Mouse (Mus musculus) liver, embryonic 11.5 days (tissue): ENCODE results near the gene Ewsr1. TPM values are rescaled to one million over a fixed set of nuclear protein-coding genes. Genes with fewer than 3 reads are reported as not detected.

Experiments
- ATAC-seq: fragments of 200-750 bp; cut with Nextera tagmentation; replicated peaks from 2 replicates; pipeline ENCODE4 v1.8.0; 2017; ENCODE audit warnings: moderate number of reproducible peaks, mild to moderate bottlenecking, moderate TSS enrichment, moderate library complexity; ENCODE audit not compliant: low FRiP score
- DNase-seq: peaks from one replicate; pipeline ENCODE4 v3.0.0-alpha.2; 2017; ENCODE audit warnings: low spot score
- H3K27ac ChIP-seq: fragments of 300-500 bp; sonication (generic); 2 replicates; pipeline ENCODE4 v1.5.1; 2014; ENCODE audit warnings: mild to moderate bottlenecking, low read depth, low read length, control low read depth
- H3K27me3 ChIP-seq: fragments of 300-500 bp; sonication (generic); replicated peaks from 2 replicates; pipeline ENCODE4 v1.6.1; 2014; ENCODE audit warnings: low read length, mixed read lengths; ENCODE audit not compliant: control insufficient read depth, insufficient read depth
- H3K36me3 ChIP-seq: fragments of 300-500 bp; sonication (generic); 2 replicates; pipeline ENCODE4 v1.6.1; 2014; ENCODE audit warnings: mild to moderate bottlenecking, low read length, moderate library complexity, mixed read lengths; ENCODE audit not compliant: control insufficient read depth, insufficient read depth
- H3K4me1 ChIP-seq: fragments of 300-500 bp; sonication (generic); replicated peaks from 2 replicates; pipeline ENCODE4 v1.6.1; 2014; ENCODE audit warnings: low read length, mixed read lengths; ENCODE audit not compliant: control insufficient read depth, insufficient read depth
- H3K4me2 ChIP-seq: fragments of 300-500 bp; sonication (generic); 2 replicates; pipeline ENCODE4 v1.6.1; 2014; ENCODE audit warnings: mild to moderate bottlenecking, control low read depth, moderate library complexity
- H3K4me3 ChIP-seq: fragments of 300-500 bp; sonication (generic); 2 replicates; pipeline ENCODE4 v1.5.1; 2014; ENCODE audit warnings: low read depth, low read length, control low read depth
- H3K9ac ChIP-seq: fragments of 300-500 bp; sonication (generic); 2 replicates; pipeline ENCODE4 v1.6.1; 2014; ENCODE audit warnings: low read depth, low read length, control low read depth
- H3K9me3 ChIP-seq: fragments of 300-500 bp; sonication (generic); 2 replicates; pipeline ENCODE4 v1.6.1; 2016; ENCODE audit warnings: low read length, inconsistent platforms, mixed read lengths; ENCODE audit not compliant: control insufficient read depth
- WGBS: fragments of 180-500 bp; shearing (Covaris S2); extraction: QIAGEN DNeasy Blood & Tissue Kit; methylation state at CpG from one replicate; pipeline ENCODE4 v1.1.7; 2014; 5-methylcytosine and 5-hydroxymethylcytosine counted together
- polyA plus RNA-seq: library from polyadenylated mRNA; unstranded; fragments of >200 nt; fragmentation: Nextera tagmentation; extraction: Ambion mirVana; gene quantifications from 2 replicates; pipeline ENCODE4 v1.2.1, GENCODE M21; 2014

Ewsr1 gene
- polyA plus RNA-seq, 1 experiment from 2014 or later = 367 TPM

DNA sequence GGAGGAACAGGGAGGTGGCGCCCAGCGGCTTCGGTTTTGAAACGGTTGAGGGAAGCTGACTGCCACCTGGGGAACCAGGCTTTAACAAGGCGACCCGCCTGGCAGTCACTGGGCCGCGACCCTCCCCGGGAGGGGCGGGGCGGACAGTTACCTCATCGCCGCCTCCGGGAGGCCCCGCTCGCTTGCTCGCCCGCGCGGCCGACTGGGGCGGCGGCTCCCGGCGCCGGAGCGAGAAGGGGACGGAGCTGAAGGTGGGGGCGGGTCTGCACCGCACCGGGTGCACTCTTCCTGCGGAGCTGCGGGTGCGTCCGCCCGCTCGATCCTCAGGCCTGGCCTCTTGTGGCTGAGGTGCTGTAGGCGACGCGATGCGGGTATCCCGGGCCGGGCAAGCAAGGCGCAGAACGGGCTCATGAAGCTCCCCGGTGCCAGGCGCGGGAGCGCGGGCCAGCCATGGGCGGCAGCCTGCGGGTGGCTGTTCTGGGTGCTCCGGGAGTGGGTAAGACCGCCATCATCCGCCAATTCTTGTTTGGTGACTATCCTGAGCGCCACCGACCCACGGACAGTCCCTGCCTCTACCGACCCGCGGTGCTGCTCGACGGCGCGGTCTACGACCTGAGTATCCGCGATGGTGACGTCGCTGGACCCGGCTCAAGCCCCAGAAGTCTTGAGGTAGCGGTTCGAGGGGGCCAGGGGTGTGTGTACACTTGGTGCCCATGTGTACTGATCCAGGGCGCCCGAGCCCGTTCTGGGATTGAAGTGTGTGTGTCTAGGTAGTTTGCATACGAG lies 41.0 kb downstream of the Ewsr1 start, which contains the start of gene Rasl10a:
Rasl10a (plus strand) TSS at position 273 of the 786 bp plus-strand sequence.
- ATAC-seq (no peak), DNase-seq (peak; percentile 59)
- Histone ChIP-seq H3K9ac (peak within 1 kb of the TSS; percentile 42; the same call in 1 of the 2 replicates), H3K36me3 (no peaks in the 10 kb centered on the region), H3K9me3 (no peaks in the 10 kb centered on the region), H3K4me3 (peak within 1 kb of the TSS; percentile 54), H3K4me1 (peaks cover 36% of the 10 kb centered on the region), H3K4me2 (peak within 1 kb of the TSS; percentile 86), H3K27ac (no peak within 1 kb of the TSS), H3K27me3 (peaks cover 78% of the 10 kb centered on the region)
- WGBS = 2% methylated on average over 73 of the region's 77 CpGs

- 22% methylated on average over 8 of the region's 8 CpGs for whole genome bisulfite sequencing
- no peak for ATAC-seq
- Histone ChIP-seq H3K4me1 (peaks cover 33% of the 10 kb centered on the region), H3K4me3 (peak overlapping the region; percentile 54), H3K4me2 (peak overlapping the region; percentile 86), H3K27ac (no peak overlapping the region), H3K9me3 (no peaks in the 10 kb centered on the region), H3K9ac (no peak overlapping the region), H3K27me3 (peaks cover 72% of the 10 kb centered on the region), H3K36me3 (no peaks in the 10 kb centered on the region)
- no peak for DNase-seq
Observed at GRCm38 (mm10) chr11:5057541-5057855, 41.6 kb downstream of the Ewsr1 start.

DNA sequence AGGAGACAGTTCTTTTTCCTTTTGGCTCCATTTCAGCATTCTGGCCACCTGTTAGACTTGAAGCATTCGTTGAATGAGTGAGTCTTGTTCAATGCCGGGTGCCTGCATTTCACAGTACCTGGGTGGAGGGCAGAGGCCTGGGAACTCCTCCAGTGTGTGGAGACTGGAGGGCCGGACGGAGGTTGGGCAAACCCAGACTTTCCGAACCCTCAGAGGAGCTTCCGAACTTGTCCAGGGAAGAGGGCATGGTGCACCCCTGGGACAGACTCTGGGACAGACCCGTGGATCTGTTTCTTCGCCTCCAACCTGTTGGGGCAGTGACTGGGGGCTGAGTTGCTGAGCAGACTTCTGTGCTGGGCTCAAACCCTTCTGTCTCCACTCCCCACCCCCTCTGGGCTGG lies 42.0 kb downstream of the Ewsr1 start:
- Histone ChIP-seq H3K9ac (no peak overlapping the region), H3K4me3 (no peak overlapping the region), H3K4me2 (no peak overlapping the region), H3K9me3 (no peaks in the 10 kb centered on the region), H3K4me1 (peaks cover 29% of the 10 kb centered on the region), H3K27me3 (peaks cover 68% of the 10 kb centered on the region), H3K36me3 (no peaks in the 10 kb centered on the region), H3K27ac (no peak overlapping the region)
- WGBS = 66% methylated on average over 8 of the region's 8 CpGs
- DNase-seq (no peak), ATAC-seq (no peak)

DNA sequence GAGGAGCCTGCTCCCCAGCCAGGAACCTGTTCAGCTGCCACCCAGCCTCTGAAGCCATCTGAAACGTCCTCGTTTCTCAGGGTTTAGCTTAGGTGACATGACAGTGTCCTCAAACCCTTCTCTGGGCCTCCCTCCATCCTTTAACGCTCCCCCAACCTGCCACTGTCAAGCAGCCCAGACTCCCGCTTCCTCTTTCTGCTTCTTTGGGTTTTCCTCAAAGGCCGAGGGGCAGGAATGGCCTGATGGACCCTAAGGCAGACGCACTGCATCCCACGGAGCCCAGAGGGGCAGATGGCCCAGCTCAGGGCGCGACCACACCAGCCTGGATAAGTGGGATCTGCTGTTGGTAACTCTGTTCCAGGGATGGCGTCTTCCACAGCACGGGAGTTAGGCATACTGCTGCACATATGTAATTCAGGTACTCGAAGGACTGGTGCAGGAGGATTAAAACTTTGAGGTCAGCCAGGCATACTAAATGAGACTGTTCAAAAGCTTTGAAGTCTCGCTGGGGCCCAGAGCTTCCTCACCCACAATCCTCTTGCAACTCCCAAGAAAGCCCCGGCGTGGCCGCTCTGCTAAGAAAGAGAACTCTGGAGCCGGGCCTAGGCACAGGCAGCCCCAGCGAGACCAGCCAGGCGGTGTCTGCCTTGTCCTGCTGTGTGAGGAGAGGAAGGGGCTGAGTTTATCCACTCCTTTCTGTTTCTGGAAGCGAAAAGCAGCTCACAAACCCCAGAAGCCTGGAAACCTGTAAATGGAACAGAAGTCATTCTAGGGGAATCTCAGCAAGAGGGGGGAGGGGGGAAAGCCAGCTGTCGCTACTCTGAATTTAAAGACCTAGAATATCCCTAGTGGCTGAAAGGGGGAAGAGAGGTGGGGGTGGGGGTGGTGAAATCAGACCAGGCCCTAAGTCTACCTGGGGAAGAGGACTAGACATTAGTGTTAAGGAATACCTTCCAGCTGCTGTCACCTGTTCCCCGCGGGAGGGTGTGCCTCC lies 42.8 kb downstream of the Ewsr1 start:
- Histone ChIP-seq H3K27ac (no peak overlapping the region), H3K27me3 (peaks cover 60% of the 10 kb centered on the region), H3K4me1 (peaks cover 21% of the 10 kb centered on the region), H3K9ac (no peak overlapping the region), H3K36me3 (no peaks in the 10 kb centered on the region), H3K9me3 (no peaks in the 10 kb centered on the region), H3K4me3 (no peak overlapping the region), H3K4me2 (no peak overlapping the region)
- DNase-seq (no peak), ATAC-seq (no peak)
- WGBS = 44% methylated on average over 23 of the region's 23 CpGs

GRCm38 (mm10) chr11:5054874-5055273 lies 44.2 kb downstream of the Ewsr1 start:
- ATAC-seq (no peak), DNase-seq (no peak)
- Histone ChIP-seq H3K36me3 (no peaks in the 10 kb centered on the region), H3K27ac (no peak overlapping the region), H3K4me1 (peaks cover 18% of the 10 kb centered on the region; the same call in 1 of the 2 replicates), H3K4me2 (no peak overlapping the region), H3K9ac (no peak overlapping the region), H3K4me3 (no peak overlapping the region), H3K27me3 (peaks cover 46% of the 10 kb centered on the region), H3K9me3 (no peaks in the 10 kb centered on the region)
- WGBS = 69% methylated on average over 6 of the region's 6 CpGs

GRCm38 (mm10) chr11:5054151-5054550 lies 44.9 kb downstream of the Ewsr1 start:
- no peaks in the 10 kb centered on the region for H3K36me3 ChIP-seq
- no peaks in the 10 kb centered on the region for H3K9me3 ChIP-seq
- ATAC-seq (0 out of 2 replicates have a peak, but pooled peaks have one; percentile 38), DNase-seq (no peak)
- H3K9ac ChIP-seq = no peak overlapping the region
- WGBS = 77% methylated on average over 14 of the region's 14 CpGs
- no peak overlapping the region for H3K4me3 ChIP-seq
- no peak overlapping the region for H3K4me2 ChIP-seq
- H3K4me1 ChIP-seq = peaks cover 12% of the 10 kb centered on the region; the same call in 1 of the 2 replicates
- H3K27me3 ChIP-seq = peaks cover 39% of the 10 kb centered on the region
- H3K27ac ChIP-seq = no peak overlapping the region

GRCm38 (mm10) chr11:5052200-5052854 lies 46.7 kb downstream of the Ewsr1 start:
- H3K36me3 ChIP-seq = no peaks in the 10 kb centered on the region
- H3K9ac ChIP-seq = no peak overlapping the region
- H3K27ac ChIP-seq = no peak overlapping the region
- DNase-seq = no peak
- H3K4me2 ChIP-seq = no peak overlapping the region
- H3K4me1 ChIP-seq = no peaks in the 10 kb centered on the region
- H3K9me3 ChIP-seq = no peaks in the 10 kb centered on the region
- 68% methylated on average over 10 of the region's 10 CpGs for WGBS
- no peak for ATAC-seq
- H3K4me3 ChIP-seq = no peak overlapping the region
- H3K27me3 ChIP-seq = peaks cover 21% of the 10 kb centered on the region

DNA sequence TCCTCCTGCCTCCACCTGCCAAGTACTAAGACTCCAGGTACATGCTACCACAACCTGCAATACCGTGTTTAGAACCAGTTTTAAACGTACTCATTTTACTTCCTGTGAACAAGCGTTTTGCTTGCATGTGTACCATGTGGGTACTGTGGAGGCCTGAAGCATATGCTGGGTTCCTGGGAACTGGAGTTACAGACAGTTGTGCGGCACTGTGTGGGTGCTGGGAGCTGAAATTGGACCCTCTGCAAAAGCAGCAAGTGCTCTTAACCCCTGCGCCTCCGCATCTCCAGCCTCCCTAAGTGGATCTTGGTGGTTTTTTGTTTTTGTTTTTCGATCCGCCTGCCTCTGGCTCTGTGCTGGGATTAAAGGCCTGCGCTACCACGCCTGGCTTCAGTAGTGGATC lies 47.4 kb downstream of the Ewsr1 start:
- WGBS = 86% methylated on average over 10 of the region's 10 CpGs
- ATAC-seq = no peak

More for the DNA sequence above, 47.4 kb downstream of the Ewsr1 start:
- Histone ChIP-seq H3K4me3 (no peak overlapping the region), H3K4me2 (no peak overlapping the region), H3K4me1 (no peaks in the 10 kb centered on the region), H3K9ac (no peak overlapping the region), H3K27me3 (peaks cover 14% of the 10 kb centered on the region), H3K36me3 (no peaks in the 10 kb centered on the region), H3K27ac (no peak overlapping the region), H3K9me3 (no peaks in the 10 kb centered on the region)
- DNase-seq = no peak
